Mouse (Mus musculus) erythroid progenitor cell, adult 5-6 weeks (primary cell): ENCODE data around the gene Mcm2. TPM values are rescaled to one million over a fixed set of nuclear protein-coding genes. Genes with fewer than 3 reads are reported as not detected.

Experiments used
- ATAC-seq: replicated peaks from 2 replicates; pipeline ENCODE4 v1.8.0; 2016; ENCODE audit warnings: moderate number of reproducible peaks, mild to moderate bottlenecking, moderate TSS enrichment, inconsistent platforms; ENCODE audit not compliant: poor library complexity, low FRiP score, severe bottlenecking
- total RNA-seq, 2 experiments: library from RNA; stranded (forward) in 1 of 2; stranded (reverse) in 1 of 2; fragments of 150-400 nt in 1 of 2; fragments of 186-747, 209-891 nt in 1 of 2; gene quantifications; 2 replicates each; pipeline versions ENCODE4 v1.2.3 to v1.2.4; 2015 to 2017; ENCODE audit warnings: low replicate concordance in 2 of 2

Mcm2 gene
- total RNA-seq, 2 experiments from 2014 or later, result 119 to 159 TPM

DNA sequence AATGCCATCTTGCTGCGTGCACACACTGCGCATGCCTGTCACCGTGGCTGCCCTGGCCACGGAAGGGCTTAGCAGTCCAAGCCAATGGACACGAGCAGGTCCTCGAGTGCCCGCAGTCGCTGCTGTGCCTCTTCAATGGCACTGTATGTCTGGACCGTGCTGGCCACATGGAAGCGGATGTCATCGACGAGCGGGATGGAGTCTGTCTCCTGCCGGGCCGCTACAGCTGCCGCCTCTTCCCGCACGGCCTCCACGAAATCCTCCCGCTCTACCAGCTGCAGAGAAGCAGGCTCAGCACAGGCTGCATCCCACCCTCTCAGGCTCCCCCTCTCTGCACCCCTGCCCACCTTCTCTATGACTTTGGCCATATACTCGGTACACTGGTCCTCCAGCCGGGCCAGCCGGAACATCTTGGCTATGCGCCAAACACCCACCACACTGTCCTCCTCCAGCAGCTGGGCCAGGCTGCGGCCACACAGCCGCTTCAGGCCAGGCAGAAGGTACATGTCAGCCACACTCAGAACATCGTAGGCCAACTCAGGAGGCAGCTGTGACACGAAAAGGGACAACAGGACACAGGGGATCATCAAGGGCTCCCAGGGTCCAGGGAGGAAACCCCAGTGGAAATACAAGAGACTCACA, 62.3 kb downstream of the Mcm2 start:
- ATAC-seq, result no peak

DNA sequence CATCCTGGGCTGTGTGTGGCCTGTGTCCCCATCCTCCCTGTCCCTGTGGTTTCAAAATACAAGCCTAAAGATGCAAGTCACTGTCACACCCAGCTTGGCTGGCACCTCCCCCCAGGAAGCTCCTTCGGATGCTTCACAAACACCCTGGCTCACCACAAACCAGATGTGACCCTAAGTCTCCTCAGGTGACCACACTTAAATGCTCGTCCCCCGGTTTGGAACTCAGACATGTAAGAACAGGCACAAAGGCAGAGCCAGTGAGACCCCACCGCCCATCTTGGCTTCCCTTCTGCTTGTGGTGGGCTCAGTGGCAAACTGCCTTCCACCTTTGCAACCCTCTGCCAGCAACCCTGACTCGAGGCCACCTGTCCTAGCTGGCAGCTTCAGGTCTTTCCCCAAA, 63.5 kb downstream of the Mcm2 start:
- peak; percentile 84 for ATAC-seq

Other genes with a start within 250 kb of the Mcm2 start
- 114 and 119 TPM in 2 replicates for gene Mgll, start 174.4 kb downstream of the Mcm2 start, total RNA-seq (2015; ENCODE audit: low replicate concordance)
- 92.5 and 112 TPM in 2 replicates for gene Mgll, start 174.4 kb downstream of the Mcm2 start, total RNA-seq (2017; ENCODE audit: low replicate concordance)
- gene Abtb1, start 56.8 kb downstream of the Mcm2 start, total RNA-seq (2015; ENCODE audit: low replicate concordance), result 49.4 and 49.9 TPM in 2 replicates
- 112 and 178 TPM in 2 replicates for gene Abtb1, start 56.8 kb downstream of the Mcm2 start, total RNA-seq (2017; ENCODE audit: low replicate concordance)
- gene Podxl2, start 23.7 kb downstream of the Mcm2 start, total RNA-seq (2015; ENCODE audit: low replicate concordance), result not detected in 2 replicates
- 12.3 TPM in 1 of 2 replicates, not detected in the other for gene Podxl2, start 23.7 kb downstream of the Mcm2 start, total RNA-seq (2017; ENCODE audit: low replicate concordance)
- 47.9 and 70.8 TPM in 2 replicates for gene Tpra1, start 3.5 kb upstream of the Mcm2 start, total RNA-seq (2015; ENCODE audit: low replicate concordance)
- gene Tpra1, start 3.5 kb upstream of the Mcm2 start, total RNA-seq (2017; ENCODE audit: low replicate concordance), result 71.2 and 104 TPM in 2 replicates